Mouse (Mus musculus) liver, embryonic 12.5 days (tissue): ENCODE measurements at regions not wholly inside any gene's neighbourhood (a gene's known extent, or its start where the extent isn't known, plus 50 kb on each side); places are given as distances from the start of the nearest gene placed in this dataset.

Experiments used
- ATAC-seq: fragments of 200-750 bp; cut with Nextera tagmentation; 2 replicates; pipeline ENCODE4 v1.8.0; 2017; ENCODE audit warnings: moderate number of reproducible peaks, mild to moderate bottlenecking, moderate library complexity
- H3K27ac ChIP-seq: fragments of 300-500 bp; sonication (generic); 2 replicates; pipeline ENCODE4 v1.5.1; 2016; ENCODE audit warnings: mild to moderate bottlenecking
- H3K27me3 ChIP-seq: fragments of 300-500 bp; sonication (generic); replicated peaks from 2 replicates; pipeline ENCODE4 v1.6.1; 2016; ENCODE audit warnings: mild to moderate bottlenecking, moderate library complexity
- H3K36me3 ChIP-seq: fragments of 300-500 bp; sonication (generic); 2 replicates; pipeline ENCODE4 v1.6.1; 2016; ENCODE audit warnings: mild to moderate bottlenecking, moderate library complexity
- H3K4me1 ChIP-seq: fragments of 300-500 bp; sonication (generic); 2 replicates; pipeline ENCODE4 v1.6.1; 2016
- H3K4me2 ChIP-seq: fragments of 300-500 bp; sonication (generic); 2 replicates; pipeline ENCODE4 v1.6.1; 2016; ENCODE audit warnings: mild to moderate bottlenecking, moderate library complexity
- H3K4me3 ChIP-seq: fragments of 300-500 bp; sonication (generic); 2 replicates; pipeline ENCODE4 v1.5.1; 2016; ENCODE audit warnings: mild to moderate bottlenecking, moderate library complexity
- H3K9ac ChIP-seq: fragments of 300-500 bp; sonication (generic); 2 replicates; pipeline ENCODE4 v1.6.1; 2016; ENCODE audit warnings: mild to moderate bottlenecking, moderate library complexity
- H3K9me3 ChIP-seq: fragments of 300-500 bp; sonication (generic); replicated peaks from 2 replicates; pipeline ENCODE4 v1.6.1; 2016; ENCODE audit warnings: mild to moderate bottlenecking, moderate library complexity
- WGBS: fragments of 180-500 bp; shearing (Covaris S2); methylation state at CpG from one replicate; pipeline ENCODE4 v1.1.7; 2016; ENCODE audit not compliant: insufficient replicate concordance; 5-methylcytosine and 5-hydroxymethylcytosine counted together

GRCm38 (mm10) chr13:45255277-45255676 is 134.3 kb upstream of the Mylip start:
- no peaks in the 10 kb centered on the region for H3K36me3 ChIP-seq
- peaks cover 63% of the 10 kb centered on the region for H3K27me3 ChIP-seq
- no peaks in the 10 kb centered on the region for H3K9me3 ChIP-seq
- WGBS, result 50% methylated on average over 6 of the region's 6 CpGs
- ATAC-seq, result no peak
- no peaks in the 10 kb centered on the region for H3K4me1 ChIP-seq
- no peak overlapping the region for H3K4me3 ChIP-seq
- H3K9ac ChIP-seq, result no peak overlapping the region
- H3K4me2 ChIP-seq, result no peak overlapping the region
- no peak overlapping the region for H3K27ac ChIP-seq

GRCm38 (mm10) chr13:45262011-45262410 is 127.5 kb upstream of the Mylip start:
- H3K9me3 ChIP-seq, result no peaks in the 10 kb centered on the region
- H3K27ac ChIP-seq, result no peak overlapping the region
- H3K9ac ChIP-seq, result no peak overlapping the region
- H3K36me3 ChIP-seq, result no peaks in the 10 kb centered on the region
- no peak overlapping the region for H3K4me3 ChIP-seq
- WGBS, result 54% methylated on average over 5 of the region's 5 CpGs
- H3K4me2 ChIP-seq, result no peak overlapping the region
- ATAC-seq, result peak; percentile 62
- H3K27me3 ChIP-seq, result peaks cover 37% of the 10 kb centered on the region
- no peaks in the 10 kb centered on the region for H3K4me1 ChIP-seq

GRCm38 (mm10) chr13:45266287-45267064 is 123.1 kb upstream of the Mylip start:
- Histone ChIP-seq H3K27me3 (peaks cover 65% of the 10 kb centered on the region), H3K36me3 (no peaks in the 10 kb centered on the region), H3K4me3 (no peak overlapping the region), H3K9ac (no peak overlapping the region), H3K4me2 (no peak overlapping the region), H3K4me1 (no peaks in the 10 kb centered on the region), H3K27ac (no peak overlapping the region), H3K9me3 (no peaks in the 10 kb centered on the region)
- ATAC-seq, result no peak
- 61% methylated on average over 6 of the region's 6 CpGs for WGBS

- peaks cover 69% of the 10 kb centered on the region for H3K27me3 ChIP-seq
- ATAC-seq, result no peak
- H3K4me3 ChIP-seq, result no peak overlapping the region
- H3K27ac ChIP-seq, result no peak overlapping the region
- no peaks in the 10 kb centered on the region for H3K4me1 ChIP-seq
- no peak overlapping the region for H3K9ac ChIP-seq
- H3K36me3 ChIP-seq, result no peaks in the 10 kb centered on the region
- no peak overlapping the region for H3K4me2 ChIP-seq
- 59% methylated on average over 5 of the region's 5 CpGs for WGBS
- H3K9me3 ChIP-seq, result no peaks in the 10 kb centered on the region
These were observed 122.1 kb upstream of the Mylip start for GRCm38 (mm10) chr13:45267446-45267845.

GRCm38 (mm10) chr13:45267906-45268305 is 121.6 kb upstream of the Mylip start:
- Histone ChIP-seq H3K27ac (no peak overlapping the region), H3K36me3 (no peaks in the 10 kb centered on the region), H3K4me3 (no peak overlapping the region), H3K27me3 (peaks cover 71% of the 10 kb centered on the region), H3K4me2 (no peak overlapping the region), H3K4me1 (no peaks in the 10 kb centered on the region), H3K9me3 (no peaks in the 10 kb centered on the region), H3K9ac (no peak overlapping the region)
- 56% methylated on average over 4 of the region's 4 CpGs for WGBS
- no peak for ATAC-seq

GRCm38 (mm10) chr13:45274261-45274884 is 115.2 kb upstream of the Mylip start:
- Histone ChIP-seq H3K4me2 (no peak overlapping the region), H3K4me1 (no peaks in the 10 kb centered on the region), H3K4me3 (no peak overlapping the region), H3K36me3 (no peaks in the 10 kb centered on the region), H3K9me3 (no peaks in the 10 kb centered on the region), H3K27me3 (peaks cover 68% of the 10 kb centered on the region), H3K9ac (no peak overlapping the region), H3K27ac (no peak overlapping the region)
- WGBS, result 43% methylated on average over 8 of the region's 8 CpGs
- no peak for ATAC-seq

GRCm38 (mm10) chr13:45275391-45275790 is 114.2 kb upstream of the Mylip start:
- peaks cover 65% of the 10 kb centered on the region for H3K27me3 ChIP-seq
- WGBS, result 58% methylated on average over 5 of the region's 5 CpGs

GRCm38 (mm10) chr13:45277842-45278416 is 111.6 kb upstream of the Mylip start:
- 61% methylated on average over 7 of the region's 7 CpGs for WGBS
- no peak overlapping the region for H3K4me2 ChIP-seq

More at GRCm38 (mm10) chr13:45275391-45275790, 114.2 kb upstream of the Mylip start:
- Histone ChIP-seq H3K4me1 (no peaks in the 10 kb centered on the region), H3K36me3 (no peaks in the 10 kb centered on the region), H3K27ac (no peak overlapping the region), H3K4me2 (no peak overlapping the region), H3K9me3 (no peaks in the 10 kb centered on the region), H3K4me3 (no peak overlapping the region), H3K9ac (no peak overlapping the region)
- no peak for ATAC-seq

GRCm38 (mm10) chr13:45281106-45281505 is 108.4 kb upstream of the Mylip start:
- no peaks in the 10 kb centered on the region for H3K4me1 ChIP-seq
- H3K36me3 ChIP-seq, result no peaks in the 10 kb centered on the region
- no peaks in the 10 kb centered on the region for H3K9me3 ChIP-seq
- no peak overlapping the region for H3K4me3 ChIP-seq
- no peak overlapping the region for H3K27ac ChIP-seq
- ATAC-seq, result no peak
- peaks cover 59% of the 10 kb centered on the region for H3K27me3 ChIP-seq
- no peak overlapping the region for H3K4me2 ChIP-seq
- WGBS, result 73% methylated on average over 8 of the region's 8 CpGs
- H3K9ac ChIP-seq, result no peak overlapping the region

More at GRCm38 (mm10) chr13:45277842-45278416, 111.6 kb upstream of the Mylip start:
- no peak overlapping the region for H3K27ac ChIP-seq
- H3K27me3 ChIP-seq, result peaks cover 73% of the 10 kb centered on the region
- H3K9me3 ChIP-seq, result no peaks in the 10 kb centered on the region
- no peaks in the 10 kb centered on the region for H3K36me3 ChIP-seq
- no peak overlapping the region for H3K9ac ChIP-seq
- H3K4me1 ChIP-seq, result no peaks in the 10 kb centered on the region
- ATAC-seq, result no peak
- no peak overlapping the region for H3K4me3 ChIP-seq

- no peaks in the 10 kb centered on the region for H3K36me3 ChIP-seq
- no peaks in the 10 kb centered on the region for H3K9me3 ChIP-seq
- WGBS, result 88% methylated on average over 2 of the region's 2 CpGs
- no peak overlapping the region for H3K4me3 ChIP-seq
- ATAC-seq, result no peak
- no peak overlapping the region for H3K27ac ChIP-seq
- no peak overlapping the region for H3K9ac ChIP-seq
- H3K27me3 ChIP-seq, result peaks cover 42% of the 10 kb centered on the region; the same call in 1 of the 2 replicates
- no peak overlapping the region for H3K4me2 ChIP-seq
- H3K4me1 ChIP-seq, result no peaks in the 10 kb centered on the region
These were observed 102.9 kb upstream of the Mylip start for GRCm38 (mm10) chr13:45286651-45287050.

GRCm38 (mm10) chr13:45287217-45287616 is 102.3 kb upstream of the Mylip start:
- Histone ChIP-seq H3K9ac (no peak overlapping the region), H3K9me3 (no peaks in the 10 kb centered on the region), H3K36me3 (no peaks in the 10 kb centered on the region), H3K27me3 (peaks cover 39% of the 10 kb centered on the region; the same call in 1 of the 2 replicates), H3K4me1 (no peaks in the 10 kb centered on the region), H3K4me3 (no peak overlapping the region), H3K27ac (no peak overlapping the region), H3K4me2 (no peak overlapping the region)
- no peak for ATAC-seq
- 68% methylated on average over 4 of the region's 4 CpGs for WGBS

GRCm38 (mm10) chr13:45289976-45290375 is 99.6 kb upstream of the Mylip start:
- no peak overlapping the region for H3K9ac ChIP-seq
- no peak overlapping the region for H3K4me3 ChIP-seq
- WGBS, result 82% methylated on average over 11 of the region's 11 CpGs
- no peaks in the 10 kb centered on the region for H3K9me3 ChIP-seq
- H3K36me3 ChIP-seq, result no peaks in the 10 kb centered on the region
- H3K4me2 ChIP-seq, result no peak overlapping the region
- H3K27me3 ChIP-seq, result peaks cover 45% of the 10 kb centered on the region; the same call in 1 of the 2 replicates
- no peaks in the 10 kb centered on the region for H3K4me1 ChIP-seq
- H3K27ac ChIP-seq, result no peak overlapping the region
- ATAC-seq, result no peak
